Mouse (Mus musculus): Measurements from ENCODE around the gene Zbtb7a. TPM values are rescaled to one million over a fixed set of nuclear protein-coding genes. Genes with fewer than 3 reads are reported as not detected.

The Zbtb7a gene
- 32.2 and 49.6 TPM in 2 replicates for polyA plus RNA-seq (2012; rRNA removed; ENCODE audit: low replicate concordance)

GRCm38 (mm10) chr10:81134966-81135681 lies at the start of gene Zbtb7a:
Gene Zbtb7a, plus strand, starts transcription at chr10:81135220.

GRCm38 (mm10) chr10:81105565-81106112 lies 29.4 kb upstream of the Zbtb7a start, which contains the start of gene Map2k2:
Gene Map2k2, plus strand, starts transcription at chr10:81105915.

DNA sequence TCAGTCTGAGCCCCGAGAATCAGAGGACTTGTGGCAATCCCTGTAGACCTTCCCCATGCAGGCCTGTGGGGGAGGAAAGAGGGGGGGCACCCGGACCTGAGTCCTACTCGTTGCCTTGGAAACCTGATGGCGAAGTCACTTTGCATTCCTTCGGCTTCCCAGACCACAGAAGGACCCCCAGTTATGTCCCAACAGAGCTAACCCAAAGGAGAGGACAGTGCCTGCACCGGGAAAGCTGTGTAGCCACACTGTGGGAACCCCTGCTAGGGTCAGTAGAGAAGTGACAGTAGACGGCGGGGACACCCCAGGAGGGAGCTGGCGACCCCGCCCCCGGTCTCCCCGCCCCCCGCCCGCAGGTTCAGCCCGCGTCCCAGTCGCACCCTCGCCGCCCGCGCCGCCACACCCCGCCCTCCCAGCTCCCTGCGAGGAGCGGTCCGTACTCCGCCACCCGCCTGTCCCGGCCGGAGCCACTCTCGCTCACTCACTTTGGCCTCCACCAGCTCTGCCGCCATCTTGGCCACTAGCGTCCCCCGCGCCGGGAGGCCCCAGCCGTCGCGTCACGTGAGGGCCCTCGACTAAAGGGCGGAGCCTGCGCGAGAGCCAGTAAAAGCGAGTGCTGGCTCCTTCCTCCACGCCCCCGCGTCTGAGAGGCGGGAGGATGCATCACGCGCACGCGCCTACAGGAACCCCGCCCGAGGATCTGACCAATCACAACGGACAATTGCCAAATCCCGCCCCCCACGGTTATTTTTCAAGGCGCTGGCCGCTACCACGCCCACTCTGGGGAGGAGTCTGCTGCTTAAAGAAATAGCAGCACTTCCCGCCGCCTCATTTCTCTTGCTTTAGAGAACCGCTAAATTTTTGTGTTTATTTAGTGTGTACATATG lies 32.4 kb downstream of the Zbtb7a start, which contains the start of gene Pias4:
Gene Pias4, minus strand, starts transcription at position 724 of the 887 bp plus-strand sequence.

DNA sequence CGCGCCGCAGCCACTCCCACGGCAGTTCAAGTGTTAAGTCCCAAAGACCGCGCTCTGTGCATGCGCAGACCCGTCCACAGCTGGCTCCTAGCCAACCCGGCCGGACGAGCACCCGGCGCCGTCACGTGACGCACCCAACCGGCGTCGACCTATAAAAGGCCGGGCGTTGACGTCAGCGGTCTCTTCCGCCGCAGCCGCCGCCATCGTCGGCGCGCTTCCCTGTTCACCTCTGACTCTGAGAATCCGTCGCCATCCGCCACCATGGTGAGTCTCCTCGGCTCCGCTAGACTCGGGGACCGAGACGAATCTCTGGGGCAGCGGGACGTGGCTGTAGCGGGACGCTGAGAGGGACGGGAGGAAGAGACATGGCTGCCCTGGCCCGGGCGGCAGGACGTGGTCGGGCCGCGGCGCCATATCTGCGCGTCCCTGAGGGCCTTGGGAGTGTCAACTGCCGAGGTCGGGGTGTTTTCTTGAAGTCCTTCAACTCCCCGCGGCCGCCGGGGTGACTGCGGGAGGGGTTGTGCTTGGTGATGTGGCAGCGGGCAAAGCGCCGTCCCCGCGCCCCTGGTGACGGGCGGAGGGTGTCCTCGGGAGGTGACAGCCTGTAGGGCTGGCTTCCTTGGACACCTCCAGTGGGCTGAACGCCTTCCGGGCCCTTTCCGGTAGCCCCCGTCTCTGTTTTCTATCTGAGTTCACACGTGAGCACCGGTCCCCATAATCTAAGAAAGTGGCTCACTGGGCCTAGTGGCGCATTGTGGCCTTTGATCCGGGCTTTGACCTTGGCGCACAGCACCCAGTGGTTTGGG lies 41.6 kb downstream of the Zbtb7a start, which contains the start of gene Eef2:
Gene Eef2, plus strand, starts transcription at position 166 of the 806 bp plus-strand sequence.

GRCm38 (mm10) chr10:81182336-81183333 lies 47.6 kb downstream of the Zbtb7a start, which contains the start of gene Dapk3:
Gene Dapk3, plus strand, starts transcription at chr10:81183005.

GRCm38 (mm10) chr10:81183805-81184204 lies 48.8 kb downstream of the Zbtb7a start, which contains the start of gene 4930442H23Rik:
Gene 4930442H23Rik, minus strand, starts transcription at chr10:81183849.

DNA sequence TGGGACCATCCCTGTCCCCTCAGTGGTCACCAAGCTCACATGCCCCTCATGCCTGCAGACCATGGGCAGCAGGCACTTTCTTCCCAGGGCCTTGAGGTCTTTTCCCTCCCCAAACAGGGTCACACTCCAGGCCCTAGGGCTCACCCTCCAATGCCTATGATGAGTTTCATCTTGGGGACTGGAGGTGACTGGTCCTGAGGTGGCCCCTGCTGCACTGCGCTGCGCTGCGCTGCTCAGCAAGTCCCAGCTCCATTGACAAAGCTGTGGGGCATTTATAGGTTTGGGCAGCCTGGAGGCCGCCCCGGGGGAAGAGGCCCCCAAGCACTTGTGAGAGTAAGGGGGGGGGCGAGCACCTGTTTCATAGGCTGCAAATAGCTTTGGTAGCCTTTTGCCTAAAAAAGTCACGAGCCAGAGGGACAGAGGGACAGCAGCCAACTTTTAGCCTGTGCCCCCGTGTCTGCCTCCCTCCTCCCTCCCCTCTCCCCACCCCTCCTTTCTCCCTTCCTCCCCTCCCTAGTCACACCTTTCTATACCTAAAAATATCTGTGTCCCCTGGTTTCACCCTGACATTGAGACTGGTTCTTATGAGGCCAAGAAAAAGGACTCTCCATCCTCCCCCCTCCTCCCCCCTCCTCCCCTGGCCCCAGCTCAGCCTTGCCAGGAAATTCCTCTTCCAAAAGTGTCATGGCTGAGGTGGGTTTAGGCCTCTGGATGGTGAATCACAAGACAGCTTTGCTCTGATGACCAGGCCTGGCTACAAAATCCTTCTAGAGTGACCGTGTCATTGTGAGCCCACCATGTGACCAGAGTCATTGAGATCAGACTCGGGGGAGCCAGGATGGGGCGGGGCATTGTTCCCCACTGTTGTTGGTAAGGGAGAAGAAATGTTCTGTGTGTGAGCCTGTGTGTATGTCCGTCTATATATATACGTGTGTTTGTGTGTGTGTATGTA lies 67.1 kb downstream of the Zbtb7a start, which contains the start of gene Nmrk2:
Gene Nmrk2, minus strand, starts transcription at position 245 of the 952 bp plus-strand sequence.

Other genes starting within 250 kb of the Zbtb7a start
- gene Timm13, start 234.3 kb upstream of the Zbtb7a start, polyA plus RNA-seq (2012; rRNA removed; ENCODE audit: low replicate concordance): 179 and 198 TPM in 2 replicates
- 7.3 and 23.8 TPM in 2 replicates for gene Lmnb2, start 217.0 kb upstream of the Zbtb7a start, polyA plus RNA-seq (2012; rRNA removed; ENCODE audit: low replicate concordance)
- 18.0 and 22.1 TPM in 2 replicates for gene Gadd45b, start 205.1 kb upstream of the Zbtb7a start, polyA plus RNA-seq (2012; rRNA removed; ENCODE audit: low replicate concordance)
- 8.4 and 8.5 TPM in 2 replicates for gene Gng7, start 120.3 kb upstream of the Zbtb7a start, polyA plus RNA-seq (2012; rRNA removed; ENCODE audit: low replicate concordance)
- gene Diras1, start 109.6 kb upstream of the Zbtb7a start, polyA plus RNA-seq (2012; rRNA removed; ENCODE audit: low replicate concordance): 0.08 and 0.13 TPM in 2 replicates
- gene Slc39a3, start 97.8 kb upstream of the Zbtb7a start, polyA plus RNA-seq (2012; rRNA removed; ENCODE audit: low replicate concordance): 47.1 and 47.6 TPM in 2 replicates
- 276 and 324 TPM in 2 replicates for gene Sgta, start 75.0 kb upstream of the Zbtb7a start, polyA plus RNA-seq (2012; rRNA removed; ENCODE audit: low replicate concordance)
- 29.8 and 72.2 TPM in 2 replicates for gene Thop1, start 65.2 kb upstream of the Zbtb7a start, polyA plus RNA-seq (2012; rRNA removed; ENCODE audit: low replicate concordance)
- gene Creb3l3, start 36.3 kb upstream of the Zbtb7a start, polyA plus RNA-seq (2012; rRNA removed; ENCODE audit: low replicate concordance): 0.75 and 2.3 TPM in 2 replicates
- gene Map2k2, start 29.3 kb upstream of the Zbtb7a start, polyA plus RNA-seq (2012; rRNA removed; ENCODE audit: low replicate concordance): 134 and 183 TPM in 2 replicates
- 28.2 and 37.7 TPM in 2 replicates for gene Pias4, start 32.7 kb downstream of the Zbtb7a start, polyA plus RNA-seq (2012; rRNA removed; ENCODE audit: low replicate concordance)
- 1,292 and 2,498 TPM in 2 replicates for gene Eef2, start 41.4 kb downstream of the Zbtb7a start, polyA plus RNA-seq (2012; rRNA removed; ENCODE audit: low replicate concordance)
- 75.2 and 89.3 TPM in 2 replicates for gene Dapk3, start 47.8 kb downstream of the Zbtb7a start, polyA plus RNA-seq (2012; rRNA removed; ENCODE audit: low replicate concordance)
- gene 4930442H23Rik, start 48.6 kb downstream of the Zbtb7a start, polyA plus RNA-seq (2012; rRNA removed; ENCODE audit: low replicate concordance): not detected in 2 replicates
- not detected in 2 replicates for gene Nmrk2, start 66.8 kb downstream of the Zbtb7a start, polyA plus RNA-seq (2012; rRNA removed; ENCODE audit: low replicate concordance)
- 0.03 and 0.06 TPM in 2 replicates for gene Atcay, start 95.6 kb downstream of the Zbtb7a start, polyA plus RNA-seq (2012; rRNA removed; ENCODE audit: low replicate concordance)
- gene Zfr2, start 97.9 kb downstream of the Zbtb7a start, polyA plus RNA-seq (2012; rRNA removed; ENCODE audit: low replicate concordance): 5.7 and 25.8 TPM in 2 replicates
- 3.3 and 4.0 TPM in 2 replicates for gene Matk, start 117.7 kb downstream of the Zbtb7a start, polyA plus RNA-seq (2012; rRNA removed; ENCODE audit: low replicate concordance)
- gene Mrpl54, start 131.7 kb downstream of the Zbtb7a start, polyA plus RNA-seq (2012; rRNA removed; ENCODE audit: low replicate concordance): 78.4 and 104 TPM in 2 replicates
- gene Apba3, start 131.7 kb downstream of the Zbtb7a start, polyA plus RNA-seq (2012; rRNA removed; ENCODE audit: low replicate concordance): 107 and 116 TPM in 2 replicates
- 0.26 and 15.2 TPM in 2 replicates for gene Tjp3, start 156.4 kb downstream of the Zbtb7a start, polyA plus RNA-seq (2012; rRNA removed; ENCODE audit: low replicate concordance)
- 56.8 and 80.2 TPM in 2 replicates for gene Pip5k1c, start 157.7 kb downstream of the Zbtb7a start, polyA plus RNA-seq (2012; rRNA removed; ENCODE audit: low replicate concordance)
- gene Cactin, start 185.9 kb downstream of the Zbtb7a start, polyA plus RNA-seq (2012; rRNA removed; ENCODE audit: low replicate concordance): 23.1 and 38.0 TPM in 2 replicates
- gene Tbxa2r, start 193.5 kb downstream of the Zbtb7a start, polyA plus RNA-seq (2012; rRNA removed; ENCODE audit: low replicate concordance): 10.1 and 16.3 TPM in 2 replicates
- 2.2 and 4.8 TPM in 2 replicates for gene Gipc3, start 208.0 kb downstream of the Zbtb7a start, polyA plus RNA-seq (2012; rRNA removed; ENCODE audit: low replicate concordance)
- 69.5 and 90.1 TPM in 2 replicates for gene Hmg20b, start 215.3 kb downstream of the Zbtb7a start, polyA plus RNA-seq (2012; rRNA removed; ENCODE audit: low replicate concordance)
- 38.6 and 41.1 TPM in 2 replicates for gene Mfsd12, start 222.3 kb downstream of the Zbtb7a start, polyA plus RNA-seq (2012; rRNA removed; ENCODE audit: low replicate concordance)
- gene 4930404N11Rik, start 230.6 kb downstream of the Zbtb7a start, polyA plus RNA-seq (2012; rRNA removed; ENCODE audit: low replicate concordance): 0.43 and 1.8 TPM in 2 replicates
- gene Fzr1, start 243.3 kb downstream of the Zbtb7a start, polyA plus RNA-seq (2012; rRNA removed; ENCODE audit: low replicate concordance): 56.1 and 75.2 TPM in 2 replicates
- 61.5 and 66.9 TPM in 2 replicates for gene Dohh, start 249.2 kb downstream of the Zbtb7a start, polyA plus RNA-seq (2012; rRNA removed; ENCODE audit: low replicate concordance)
- gene Gm48551, start 249.2 kb downstream of the Zbtb7a start, polyA plus RNA-seq (2012; rRNA removed; ENCODE audit: low replicate concordance): 3.2 and 5.1 TPM in 2 replicates

All from subcutaneous adipose tissue, adult 2 months (tissue).